Mouse (Mus musculus): ENCODE measurements at regions not wholly inside any gene's neighbourhood (a gene's known extent, or its start where the extent isn't known, plus 50 kb on each side); places are given as distances from the start of the nearest gene placed in this dataset.

DNA sequence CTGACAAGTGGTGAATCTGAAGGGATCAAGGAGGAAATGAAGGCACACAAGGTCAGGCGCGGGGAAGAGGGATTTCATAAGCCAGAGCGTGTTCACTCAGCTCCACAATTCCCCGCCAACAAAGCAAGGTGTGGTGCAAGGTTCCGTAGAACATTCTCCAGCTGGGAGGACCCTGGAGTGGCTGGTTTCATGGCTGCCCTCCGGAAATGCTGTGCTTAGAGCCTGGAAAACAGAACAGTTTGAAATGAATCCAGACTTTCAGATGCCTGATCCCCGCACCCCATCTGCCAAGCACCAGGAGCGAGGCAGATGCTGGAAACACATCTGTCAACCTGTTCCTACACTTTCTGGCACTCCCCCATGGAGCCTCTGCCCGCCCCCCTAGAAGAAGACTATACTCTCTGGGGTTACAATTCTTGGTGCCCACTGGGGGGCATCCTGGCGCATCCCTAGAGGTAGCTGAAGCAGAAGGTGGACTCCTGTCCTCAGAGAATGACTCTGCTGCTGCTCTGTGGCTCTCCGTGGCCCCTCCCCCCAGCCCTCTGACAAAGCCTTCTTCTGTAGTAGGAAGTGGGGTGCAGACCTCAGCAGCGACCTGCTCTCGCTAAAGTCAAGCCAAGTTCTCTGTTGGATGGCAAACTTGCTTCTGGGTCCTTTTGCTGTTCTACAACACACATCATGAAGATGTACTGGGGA lies 54.5 kb upstream of the Mafb start:
- peak; percentile 17 to 44 for DNase-seq

GRCm38 (mm10) chr2:160424491-160424890 lies 57.6 kb upstream of the Mafb start:
- DNase-seq = no peak

- no peak for DNase-seq
Measured at GRCm38 (mm10) chr2:160427431-160427830, 60.6 kb upstream of the Mafb start.

DNA sequence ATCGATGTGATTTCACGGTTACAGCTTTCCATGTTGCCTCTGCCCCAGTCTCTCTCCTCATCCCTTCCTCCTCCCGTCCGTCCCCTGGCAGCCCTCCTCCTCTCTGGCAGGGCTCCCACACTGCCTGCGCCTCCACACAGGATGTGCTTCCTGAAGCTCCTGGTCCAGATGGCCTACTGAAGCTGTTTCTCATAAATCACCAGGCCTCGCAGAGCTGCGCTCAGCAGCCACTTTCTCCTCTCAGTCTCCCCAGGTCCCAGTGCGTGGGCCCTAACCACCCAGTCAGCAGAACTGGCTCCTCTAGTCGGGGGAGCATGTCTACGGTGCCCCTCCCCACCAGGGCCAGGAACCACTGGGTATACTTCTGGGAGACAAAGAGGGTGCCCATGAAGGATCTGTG lies 66.4 kb upstream of the Mafb start:
- DNase-seq = peak; percentile 71 to 83

DNA sequence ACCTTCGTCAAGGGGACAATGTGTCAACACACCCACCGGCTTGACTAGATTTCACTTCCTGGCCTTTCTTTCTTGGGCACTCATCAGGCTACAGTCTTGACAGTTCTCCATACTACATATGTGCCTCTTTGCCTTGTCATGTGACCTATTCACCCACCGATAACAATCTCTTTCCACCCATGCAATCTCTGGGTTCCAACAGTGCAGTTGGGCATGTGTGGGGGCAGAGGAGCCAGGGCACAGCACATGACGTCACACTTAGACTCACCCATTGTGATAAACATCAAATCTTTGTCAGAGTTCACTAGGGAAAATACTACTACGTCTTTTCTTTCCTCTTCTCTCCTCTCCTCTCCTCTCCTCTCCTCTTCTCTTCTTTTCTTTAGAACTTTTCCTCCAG lies 67.8 kb upstream of the Mafb start:
- DNase-seq = no peak

- no peak for DNase-seq
Measured at GRCm38 (mm10) chr2:160435622-160436021, 68.8 kb upstream of the Mafb start.

GRCm38 (mm10) chr2:160439028-160439427 lies 72.2 kb upstream of the Mafb start:
- DNase-seq = no peak

DNA sequence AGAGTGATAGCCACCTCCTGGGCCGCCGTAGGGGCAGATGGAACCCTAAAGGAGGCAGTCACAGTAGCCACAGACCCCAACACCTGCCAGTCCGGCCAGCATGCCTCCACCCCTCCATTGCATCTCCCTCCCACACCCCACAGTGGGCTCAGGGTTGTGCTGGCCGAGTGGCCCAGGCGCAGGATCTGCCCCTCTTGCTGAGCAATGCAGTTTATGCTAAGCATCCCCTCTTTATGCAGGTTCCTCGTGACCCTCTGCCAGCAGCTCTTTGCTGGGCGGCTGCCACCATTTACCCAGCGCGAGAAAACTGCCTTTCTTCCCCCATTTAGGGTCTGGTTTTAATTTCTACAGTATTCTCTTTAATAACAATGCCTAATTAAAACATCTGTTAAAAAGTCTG lies 73.4 kb upstream of the Mafb start:
- no peak for DNase-seq

- DNase-seq = peak in 1 of 2 experiments; percentile 47
Measured at GRCm38 (mm10) chr2:160451057-160451456, 84.2 kb upstream of the Mafb start.

GRCm38 (mm10) chr2:160451481-160452238 lies 84.8 kb upstream of the Mafb start:
- DNase-seq = peak; percentile 78 to 89

GRCm38 (mm10) chr2:160452239-160452530 lies 85.3 kb upstream of the Mafb start:
- no peak for DNase-seq

DNA sequence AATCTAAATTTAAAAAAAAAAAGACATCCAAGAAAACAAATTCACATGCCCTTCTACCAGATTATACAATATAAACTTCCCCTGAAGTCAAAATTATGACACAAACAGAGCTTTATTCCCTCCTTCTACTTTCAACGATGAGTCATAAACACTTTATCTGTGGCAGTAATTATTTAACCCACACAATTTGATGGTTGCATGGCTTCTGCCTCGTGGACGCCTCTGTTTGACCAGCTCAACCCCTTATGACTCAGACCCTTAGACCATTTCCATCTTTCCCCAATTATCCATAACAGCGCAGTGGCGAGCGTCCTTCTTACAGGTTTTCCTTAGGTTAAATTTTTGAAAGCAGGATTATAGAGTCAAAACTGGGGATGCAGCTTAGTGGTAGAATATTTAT lies 85.9 kb upstream of the Mafb start:
- DNase-seq = no peak

DNA sequence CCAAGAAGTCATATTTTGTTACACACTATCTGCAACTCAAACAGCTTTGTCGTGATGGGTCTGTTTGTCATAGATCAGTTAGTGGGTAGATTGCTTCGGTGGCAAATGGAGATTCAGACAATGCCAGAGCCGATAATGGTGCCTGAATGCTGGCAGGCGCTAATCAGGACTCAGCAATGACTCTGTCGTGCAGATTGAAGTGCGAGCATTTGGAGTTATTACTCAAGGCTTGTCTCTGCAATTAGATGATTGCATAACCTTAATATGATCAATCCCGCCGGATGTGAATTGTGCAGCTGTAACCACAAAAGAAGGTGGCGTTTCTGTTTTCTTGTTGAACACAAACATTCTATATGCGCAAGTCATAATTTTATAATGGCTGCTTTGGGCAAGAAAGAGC lies 88.8 kb upstream of the Mafb start:
- no peak for DNase-seq

- no peak for DNase-seq
Measured at GRCm38 (mm10) chr2:160456681-160457080, 89.8 kb upstream of the Mafb start.

- no peak for DNase-seq
Measured at GRCm38 (mm10) chr2:160471561-160471960, 104.7 kb upstream of the Mafb start.

GRCm38 (mm10) chr2:160476181-160476580 lies 109.3 kb upstream of the Mafb start:
- no peak for DNase-seq

DNA sequence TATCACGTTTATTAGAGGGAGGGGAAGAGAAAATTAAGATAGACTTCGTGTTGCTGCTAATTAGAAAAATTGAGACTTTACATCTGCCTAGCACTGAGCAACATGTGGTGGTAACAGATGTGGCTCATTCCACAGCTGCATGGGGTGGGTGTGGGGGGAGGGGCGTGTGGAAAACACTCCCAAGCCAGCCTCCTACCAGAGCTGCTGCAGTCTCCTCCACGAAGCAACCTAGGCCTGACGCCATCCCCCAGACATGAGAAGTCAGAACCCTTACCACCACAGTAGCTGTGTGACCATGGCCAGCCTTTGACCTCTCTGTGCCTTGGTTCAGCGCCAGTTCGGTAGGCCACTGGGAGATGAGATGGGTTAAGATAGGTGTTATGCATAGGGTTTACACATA lies 112.4 kb upstream of the Mafb start:
- DNase-seq = no peak

GRCm38 (mm10) chr2:160485097-160485496 lies 118.2 kb upstream of the Mafb start:
- no peak for DNase-seq

DNA sequence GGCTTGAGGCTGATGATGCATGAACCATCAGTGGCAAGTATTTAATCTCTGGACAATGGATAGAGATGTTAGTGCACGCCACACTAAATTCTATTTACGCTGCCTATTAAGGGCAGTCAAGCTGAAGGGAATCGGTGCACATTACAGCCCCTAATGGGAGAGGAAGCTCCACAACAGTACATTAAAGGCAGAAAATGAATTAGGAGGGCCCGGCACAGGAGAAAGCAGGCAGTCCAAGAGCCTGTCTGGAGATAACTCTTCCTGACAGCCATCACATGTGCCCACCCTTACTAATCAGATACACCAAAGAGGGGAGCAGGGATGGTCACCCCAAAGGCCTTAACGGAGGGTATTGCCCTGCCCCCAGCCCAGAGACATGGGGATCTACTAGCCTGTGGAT lies 118.7 kb upstream of the Mafb start:
- DNase-seq = no peak

GRCm38 (mm10) chr2:160499726-160500125 lies 132.9 kb upstream of the Mafb start:
- DNase-seq = no peak

- DNase-seq = no peak
Measured at GRCm38 (mm10) chr2:160502901-160503300, 136.0 kb upstream of the Mafb start.

DNA sequence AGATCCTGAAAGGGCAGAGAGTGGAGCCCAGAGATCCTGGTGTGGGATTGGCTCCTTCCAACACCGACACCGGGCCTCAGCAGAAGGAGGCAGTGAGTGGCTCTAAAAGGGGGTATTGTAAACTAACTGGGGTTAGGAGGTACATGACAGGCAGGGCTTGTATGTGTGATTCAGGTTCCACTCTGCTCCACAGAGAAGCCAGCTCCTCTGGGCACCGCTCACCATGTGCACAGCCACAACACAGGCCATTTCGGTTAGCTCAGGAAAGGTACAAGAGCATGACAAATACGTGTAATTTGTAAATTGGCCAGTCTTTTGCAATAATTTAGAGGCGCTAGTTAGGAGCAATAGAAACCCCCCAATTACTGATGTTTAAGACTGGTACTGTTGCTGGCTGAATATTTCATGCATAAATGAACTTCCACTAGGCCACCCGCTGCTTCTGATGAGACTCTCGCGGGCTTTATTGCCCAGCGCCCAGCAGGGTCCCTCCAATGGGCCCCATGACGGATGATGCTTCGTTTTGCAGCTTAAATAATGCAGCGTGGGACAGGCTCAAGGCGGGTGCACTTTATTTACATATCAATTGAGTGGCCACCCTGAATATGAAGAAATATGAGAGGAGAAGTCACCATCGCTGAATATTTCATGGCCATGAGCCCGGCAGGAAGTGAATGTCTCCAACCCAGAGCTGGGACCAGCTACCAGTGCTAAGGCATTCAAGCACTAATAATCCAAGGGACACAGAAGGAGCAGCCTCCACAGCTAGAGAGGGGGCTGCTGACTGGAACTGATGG lies 136.9 kb upstream of the Mafb start:
- DNase-seq = no peak

GRCm38 (mm10) chr2:160504394-160504657 lies 137.5 kb upstream of the Mafb start:
- no peak for DNase-seq

GRCm38 (mm10) chr2:160507371-160507770 lies 138.3 kb upstream of the Top1 start:
- no peak for DNase-seq

All from kidney, postnatal 25 days (tissue).